Mouse (Mus musculus) intestine, embryonic 16.5 days (tissue): ENCODE data around the gene Gm43720. TPM values are rescaled to one million over a fixed set of nuclear protein-coding genes. Genes with fewer than 3 reads are reported as not detected.
A peak's percentile ranks its signal among the peaks of the same experiment; 100 is the strongest.

Experiments
- ATAC-seq: fragments of 200-750 bp; cut with Nextera tagmentation; 2 replicates; pipeline ENCODE4 v1.8.0; 2017; ENCODE audit warnings: moderate TSS enrichment, moderate library complexity
- H3K27ac ChIP-seq: fragments of 300-500 bp; sonication (generic); 2 replicates; pipeline ENCODE4 v1.5.1; 2014; ENCODE audit warnings: mild to moderate bottlenecking, low read length
- H3K27me3 ChIP-seq: fragments of 300-500 bp; sonication (generic); replicated peaks from 2 replicates; pipeline ENCODE4 v1.6.1; 2014; ENCODE audit warnings: low read length, control low read depth, mixed read lengths; ENCODE audit not compliant: control insufficient read depth, insufficient read depth
- H3K36me3 ChIP-seq: fragments of 300-500 bp; sonication (generic); 2 replicates; pipeline ENCODE4 v1.6.1; 2014; ENCODE audit warnings: low read length, control low read depth; ENCODE audit not compliant: control insufficient read depth, insufficient read depth
- H3K4me1 ChIP-seq: fragments of 300-500 bp; sonication (generic); 2 replicates; pipeline ENCODE4 v1.6.1; 2014; ENCODE audit warnings: low read length, control low read depth, mixed read lengths; ENCODE audit not compliant: control insufficient read depth, insufficient read depth
- H3K4me2 ChIP-seq: fragments of 300-500 bp; sonication (generic); 2 replicates; pipeline ENCODE4 v1.6.1; 2014; ENCODE audit warnings: low read depth, low read length, control low read depth
- H3K4me3 ChIP-seq: fragments of 300-500 bp; sonication (generic); 2 replicates; pipeline ENCODE4 v1.5.1; 2014; ENCODE audit warnings: mild to moderate bottlenecking, low read length
- H3K9ac ChIP-seq: fragments of 300-500 bp; sonication (generic); 2 replicates; pipeline ENCODE4 v1.6.1; 2014; ENCODE audit warnings: low read depth, low read length
- H3K9me3 ChIP-seq: fragments of 300-500 bp; sonication (generic); 2 replicates; pipeline ENCODE4 v1.6.1; 2016; ENCODE audit warnings: low read length, control low read depth; ENCODE audit not compliant: control insufficient read depth
- WGBS: fragments of 180-500 bp; shearing (Covaris S2); extraction: QIAGEN DNeasy Blood & Tissue Kit; methylation state at CpG from one replicate; pipeline ENCODE4 v1.1.7; 2014; 5-methylcytosine and 5-hydroxymethylcytosine counted together
- polyA plus RNA-seq: library from polyadenylated mRNA; unstranded; fragments of >200 nt; fragmentation: Nextera tagmentation; extraction: Ambion mirVana; gene quantifications from 2 replicates; pipeline ENCODE4 v1.2.1, GENCODE M21; 2015

The Gm43720 gene
- 0.06 TPM in 2 replicates for polyA plus RNA-seq

DNA sequence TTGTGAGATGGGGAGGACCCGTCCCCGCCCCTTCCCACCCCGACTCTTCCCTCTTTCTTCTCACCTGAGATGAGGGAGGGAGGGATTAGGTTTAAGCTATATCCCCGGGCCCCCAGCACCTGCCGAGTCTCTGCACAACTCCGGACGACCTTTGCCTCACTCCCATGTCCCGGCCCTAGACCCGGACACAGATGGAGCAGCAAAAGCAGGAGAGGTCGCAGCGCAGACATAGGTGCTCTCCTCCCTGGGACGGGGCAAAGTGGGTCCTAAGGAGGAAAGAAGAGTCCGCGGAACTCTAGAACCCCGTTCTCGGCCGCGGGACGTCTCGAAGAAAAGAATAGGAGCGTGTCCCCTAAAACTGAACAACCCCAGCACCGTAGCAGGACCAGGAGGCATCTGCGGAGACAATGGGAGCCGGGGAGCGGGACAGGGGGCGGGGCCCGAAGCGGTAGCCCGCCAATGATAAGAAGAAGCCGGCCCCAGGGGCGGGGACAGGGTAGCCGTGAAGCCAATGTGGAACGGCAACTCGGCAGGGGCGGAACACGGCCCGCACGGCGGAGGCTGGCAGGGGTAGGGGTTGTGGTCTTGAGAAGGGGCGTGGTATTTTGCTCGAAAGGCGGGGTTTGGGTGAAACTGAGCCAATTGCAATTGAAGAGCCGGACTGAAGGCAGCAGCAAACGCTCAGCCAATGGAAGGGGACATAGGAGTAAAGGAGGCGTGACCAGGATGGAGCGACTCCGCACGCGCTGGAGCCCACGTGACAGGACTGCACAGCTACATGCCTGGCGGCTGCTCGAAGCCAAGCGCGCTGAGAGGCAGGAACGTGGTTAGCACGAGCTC lies at the start of gene Gm43720, which contains the start of the genes Gpc2 and Stag3:
Gene Gm43720, minus strand, starts transcription at position 374 of the 840 bp plus-strand sequence.
Gene Gpc2, minus strand, starts transcription at position 421 of the 840 bp plus-strand sequence.
Gene Stag3, plus strand, starts transcription at position 656 of the 840 bp plus-strand sequence.
- no peak within 1 kb of the TSS for H3K27ac ChIP-seq
- H3K27me3 ChIP-seq = no peaks in the 10 kb centered on the region
- H3K36me3 ChIP-seq = no peaks in the 10 kb centered on the region
- H3K9ac ChIP-seq = peak within 1 kb of the TSS; percentile 67
- WGBS = under 1% methylated on average over 56 of the region's 56 CpGs
- peak; percentile 99 for ATAC-seq
- peaks cover 10% of the 10 kb centered on the region for H3K4me1 ChIP-seq
- peak within 1 kb of the TSS; percentile 59 for H3K4me3 ChIP-seq
- H3K4me2 ChIP-seq = peak within 1 kb of the TSS; percentile 69
- peaks cover 9% of the 10 kb centered on the region for H3K9me3 ChIP-seq

GRCm38 (mm10) chr5:138312795-138313194 lies 33.0 kb upstream of the Gm43720 start:
- no peak overlapping the region for H3K27ac ChIP-seq
- no peak for ATAC-seq
- no peaks in the 10 kb centered on the region for H3K27me3 ChIP-seq

GRCm38 (mm10) chr5:138299613-138300012 lies 19.9 kb upstream of the Gm43720 start:
- Histone ChIP-seq H3K4me2 (no peak overlapping the region), H3K4me3 (no peak overlapping the region), H3K27me3 (no peaks in the 10 kb centered on the region), H3K4me1 (no peaks in the 10 kb centered on the region), H3K36me3 (no peaks in the 10 kb centered on the region), H3K9me3 (no peaks in the 10 kb centered on the region), H3K27ac (no peak overlapping the region), H3K9ac (no peak overlapping the region)
- WGBS = 83% methylated on average over 2 of the region's 2 CpGs
- ATAC-seq = peak; percentile 82

More at GRCm38 (mm10) chr5:138312795-138313194, 33.0 kb upstream of the Gm43720 start:
- Histone ChIP-seq H3K4me3 (no peak overlapping the region), H3K4me2 (no peak overlapping the region), H3K9me3 (no peaks in the 10 kb centered on the region), H3K4me1 (no peaks in the 10 kb centered on the region), H3K9ac (no peak overlapping the region), H3K36me3 (no peaks in the 10 kb centered on the region)
- 82% methylated on average over 3 of the region's 3 CpGs for WGBS

DNA sequence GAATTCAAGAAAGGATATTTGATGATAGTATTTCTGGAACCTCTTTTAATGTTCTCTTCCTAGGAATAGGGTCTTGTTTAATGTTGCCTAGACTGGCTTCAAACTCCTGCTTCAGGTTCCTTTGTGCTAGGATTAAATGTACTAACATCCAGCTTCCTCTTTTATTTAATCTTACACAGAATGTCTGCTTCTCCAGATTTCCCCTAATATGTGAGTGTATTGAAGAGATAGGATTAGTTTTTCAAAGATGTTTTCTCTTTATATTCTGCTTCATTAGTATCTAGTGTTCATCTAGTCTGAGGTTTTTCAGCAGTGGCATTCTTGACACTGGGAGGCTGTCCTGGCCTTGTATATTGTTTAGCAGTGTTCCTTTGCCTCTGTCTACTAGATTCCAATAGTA lies 14.4 kb upstream of the Gm43720 start:
- no peak for ATAC-seq
- Histone ChIP-seq H3K4me1 (no peaks in the 10 kb centered on the region), H3K27ac (no peak overlapping the region), H3K4me2 (no peak overlapping the region), H3K36me3 (no peaks in the 10 kb centered on the region), H3K4me3 (no peak overlapping the region), H3K9me3 (no peaks in the 10 kb centered on the region), H3K9ac (no peak overlapping the region), H3K27me3 (no peaks in the 10 kb centered on the region)

GRCm38 (mm10) chr5:138291638-138292037 lies 11.9 kb upstream of the Gm43720 start:
- no peak overlapping the region for H3K4me3 ChIP-seq
- no peaks in the 10 kb centered on the region for H3K36me3 ChIP-seq
- H3K27ac ChIP-seq = no peak overlapping the region
- H3K4me1 ChIP-seq = no peaks in the 10 kb centered on the region
- peak; percentile 50; the same call in 1 of the 2 replicates for ATAC-seq
- no peaks in the 10 kb centered on the region for H3K27me3 ChIP-seq
- no peaks in the 10 kb centered on the region for H3K9me3 ChIP-seq
- H3K9ac ChIP-seq = no peak overlapping the region
- 66% methylated on average over 1 of the region's 1 CpGs for WGBS
- no peak overlapping the region for H3K4me2 ChIP-seq

- ATAC-seq = no peak
Measured at GRCm38 (mm10) chr5:138287861-138288260, 8.1 kb upstream of the Gm43720 start.

DNA sequence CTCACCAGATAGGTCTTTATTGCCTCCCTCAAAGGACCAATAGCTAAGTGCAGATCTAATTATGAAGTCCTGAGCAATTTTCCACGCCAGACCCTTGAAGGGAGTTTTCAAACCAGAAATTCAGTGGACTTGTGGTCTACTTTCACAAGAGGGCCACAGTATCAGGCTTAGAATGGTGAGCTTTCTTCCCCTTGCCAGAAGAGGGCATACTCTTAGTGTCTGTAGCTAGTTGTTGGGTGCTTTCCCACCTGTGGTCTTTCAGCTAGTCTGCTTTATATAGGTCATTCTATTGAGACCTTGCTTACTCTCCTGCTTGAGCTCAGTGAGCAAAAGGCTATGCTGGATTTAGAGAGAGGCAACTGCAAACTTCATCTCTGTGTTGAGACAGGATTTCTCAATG lies 3.8 kb upstream of the Gm43720 start:
- H3K36me3 ChIP-seq = no peaks in the 10 kb centered on the region
- WGBS = 76% methylated on average over 1 of the region's 1 CpGs
- H3K27ac ChIP-seq = no peak overlapping the region
- H3K4me1 ChIP-seq = 0 out of 2 replicates have a peak, but pooled peaks cover 3% of the 10 kb centered on the region
- H3K27me3 ChIP-seq = no peaks in the 10 kb centered on the region
- H3K4me2 ChIP-seq = no peak overlapping the region
- no peak overlapping the region for H3K9ac ChIP-seq
- H3K9me3 ChIP-seq = peaks cover 9% of the 10 kb centered on the region
- H3K4me3 ChIP-seq = no peak overlapping the region
- no peak for ATAC-seq

More at GRCm38 (mm10) chr5:138287861-138288260, 8.1 kb upstream of the Gm43720 start:
- no peaks in the 10 kb centered on the region for H3K36me3 ChIP-seq
- no peak overlapping the region for H3K4me3 ChIP-seq
- no peaks in the 10 kb centered on the region for H3K4me1 ChIP-seq
- no peaks in the 10 kb centered on the region for H3K9me3 ChIP-seq
- H3K9ac ChIP-seq = no peak overlapping the region
- WGBS = 72% methylated on average over 3 of the region's 3 CpGs
- no peak overlapping the region for H3K27ac ChIP-seq
- H3K4me2 ChIP-seq = no peak overlapping the region
- no peaks in the 10 kb centered on the region for H3K27me3 ChIP-seq

GRCm38 (mm10) chr5:138281798-138282197 lies 2.0 kb upstream of the Gm43720 start:
- no peak for ATAC-seq
- Histone ChIP-seq H3K4me2 (no peak overlapping the region), H3K36me3 (no peaks in the 10 kb centered on the region), H3K4me1 (0 out of 2 replicates have a peak, but pooled peaks cover 3% of the 10 kb centered on the region), H3K27ac (no peak overlapping the region), H3K27me3 (no peaks in the 10 kb centered on the region), H3K9ac (no peak overlapping the region), H3K4me3 (no peak overlapping the region), H3K9me3 (peaks cover 9% of the 10 kb centered on the region)
- WGBS = 77% methylated on average over 2 of the region's 2 CpGs

DNA sequence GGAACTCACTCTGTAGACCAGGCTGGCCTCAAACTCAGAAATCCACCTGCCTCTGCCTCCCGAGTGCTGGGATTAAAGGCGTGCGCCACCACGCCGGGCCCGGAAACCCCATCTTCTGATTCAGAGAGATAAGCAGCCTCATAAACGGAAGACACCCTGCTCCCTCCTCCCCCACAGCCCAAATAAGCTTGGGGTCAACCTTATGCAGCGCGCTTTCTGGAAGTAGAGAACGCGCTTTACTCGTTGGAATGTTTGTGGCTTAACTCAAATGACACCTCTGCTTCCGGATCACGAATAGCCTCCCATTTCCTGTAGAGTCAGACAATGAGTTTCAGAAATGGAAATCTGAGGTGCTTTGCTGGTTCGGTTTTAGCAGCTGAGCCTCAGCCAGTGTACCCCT lies 1.1 kb upstream of the Gm43720 start:
- WGBS = 90% methylated on average over 15 of the region's 15 CpGs
- no peak for ATAC-seq
- Histone ChIP-seq H3K27me3 (no peaks in the 10 kb centered on the region), H3K4me1 (peaks cover 6% of the 10 kb centered on the region), H3K4me3 (no peak overlapping the region), H3K4me2 (no peak overlapping the region), H3K9ac (no peak overlapping the region), H3K9me3 (peaks cover 9% of the 10 kb centered on the region), H3K36me3 (no peaks in the 10 kb centered on the region), H3K27ac (no peak overlapping the region)
